Mouse (Mus musculus) frontal cortex, postnatal 10 days (tissue): ENCODE measurements at regions not wholly inside any gene's neighbourhood (a gene's known extent, or its start where the extent isn't known, plus 50 kb on each side); places are given as distances from the start of the nearest gene placed in this dataset.

Experiments
- DNase-seq, 2 experiments: peaks; one replicate each; pipeline ENCODE4 v3.0.0; 2022; ENCODE audit warnings: low spot score in 2 of 2, mixed read lengths in 1 of 2

- no peak for DNase-seq
These were observed 164.7 kb downstream of the Grb14 start for GRCm38 (mm10) chr2:64860113-64860512.

GRCm38 (mm10) chr2:64853918-64854317, 170.9 kb downstream of the Grb14 start:
- peak; percentile 39 to 78 for DNase-seq

- DNase-seq: no peak
These were observed 171.9 kb downstream of the Grb14 start for GRCm38 (mm10) chr2:64852913-64853312.

GRCm38 (mm10) chr2:64851096-64851495, 173.7 kb downstream of the Grb14 start:
- DNase-seq: no peak

- no peak for DNase-seq
These were observed 174.1 kb downstream of the Grb14 start for GRCm38 (mm10) chr2:64850656-64851055.

GRCm38 (mm10) chr2:64824494-64824893, 200.3 kb downstream of the Grb14 start:
- DNase-seq: no peak

GRCm38 (mm10) chr2:64823905-64824304, 200.9 kb downstream of the Grb14 start:
- DNase-seq: no peak

GRCm38 (mm10) chr2:64823074-64823473, 201.7 kb downstream of the Grb14 start:
- DNase-seq: no peak

GRCm38 (mm10) chr2:64818159-64818558, 206.6 kb downstream of the Grb14 start:
- DNase-seq: no peak
